ENCODE assay signal across 9 mouse cellular contexts in the genomic region with DNA sequence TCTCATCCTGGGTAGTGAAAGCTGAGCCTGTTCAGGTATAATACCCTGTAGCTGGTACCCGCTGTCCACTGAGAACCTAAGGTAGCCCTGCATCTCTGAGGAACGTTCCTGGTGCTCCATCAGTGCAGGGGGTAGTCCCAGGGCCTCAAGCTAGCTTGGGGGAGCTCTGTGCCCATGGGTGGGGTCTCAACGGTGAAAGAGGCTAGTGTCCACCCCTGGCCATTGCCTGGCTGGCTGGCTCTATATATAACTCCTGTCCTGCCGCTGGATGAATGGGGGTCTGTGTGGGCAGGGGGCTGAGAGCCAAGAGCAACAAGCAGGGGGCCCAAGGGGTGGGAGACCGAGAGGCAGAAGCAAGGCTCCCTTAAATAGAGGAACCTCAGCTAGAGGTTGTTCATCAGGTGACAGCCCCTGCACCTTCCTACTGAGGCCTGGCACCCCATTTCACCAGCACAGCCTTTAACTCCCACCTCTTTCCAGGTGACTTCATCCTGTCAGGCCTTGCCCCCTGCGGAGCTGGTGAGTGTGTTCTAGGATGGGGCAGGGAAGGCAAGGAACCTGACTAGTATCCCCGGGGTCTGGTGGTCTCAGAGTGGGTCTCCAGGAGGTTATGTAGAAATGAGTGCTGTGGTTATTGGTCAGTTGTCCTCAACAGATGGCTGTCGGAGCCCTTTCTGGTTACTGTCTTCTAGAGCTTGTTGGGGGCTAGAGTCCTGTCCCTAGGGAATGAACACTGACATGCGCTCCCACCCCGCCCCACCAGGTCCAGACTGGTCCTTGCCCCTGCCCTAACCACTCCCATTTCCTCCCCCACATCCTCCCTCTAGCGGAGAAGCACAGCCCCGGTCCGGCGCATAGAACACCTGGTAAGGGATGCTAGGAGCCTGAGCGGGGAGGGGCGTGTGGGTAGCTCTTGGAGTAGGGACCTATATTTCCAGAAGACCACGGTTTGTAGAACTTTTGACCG. TPM values are rescaled to one million over a fixed set of nuclear protein-coding genes. Genes with fewer than 3 reads are reported as not detected.
A peak's percentile ranks its signal among the peaks of the same experiment; 100 is the strongest.
DNase-seq lines count a peak whose midpoint lies in the region; ATAC-seq and TF ChIP-seq lines count a peak whose summit lies in the region.
"Had no signal": no experiment of that assay in that cellular context is flagged by ENCODE, and none has a peak within 500 bp of the region (broad histone marks: within the 10 kb centered on the region; RNA-seq: fewer than 3 reads in every experiment).

No protein-coding gene starts in this region.

- H3K4me1 ChIP-seq in embryonic fibroblast, embryonic 13.5 days (ENCODE audit: control insufficient read depth, insufficient read depth, low read length): peaks cover 24% of the 10 kb centered on the region
- H3K4me1 ChIP-seq in intestine, embryonic 15.5 days (replicated peaks): peaks cover 64% of the 10 kb centered on the region
- H3K4me1 ChIP-seq in lung, postnatal 0 days (ENCODE audit: insufficient read depth, low read depth, low read length): peaks cover 39% of the 10 kb centered on the region; the same call in 1 of the 2 replicates

- TF ChIP-seq EP300 in lung, postnatal 0 days (IDR thresholded peaks at IDR 0.05): no peak

- no peak for ATAC-seq in intestine, embryonic 15.5 days
- no peak for ATAC-seq in lung, postnatal 0 days

- 40% methylated on average over 18 of the region's 18 CpGs for WGBS in intestine, embryonic 15.5 days
- WGBS in lung, postnatal 0 days: 33% methylated on average over 18 of the region's 18 CpGs

- H3K36me3 ChIP-seq in intestine, embryonic 15.5 days: peaks cover 16% of the 10 kb centered on the region
- peaks cover 44% of the 10 kb centered on the region for H3K36me3 ChIP-seq in lung, postnatal 0 days (ENCODE audit: insufficient read depth, low read length)
- H3K36me3 ChIP-seq: G1E had no signal

- peak overlapping the region; percentile 65 for H3K4me2 ChIP-seq in intestine, embryonic 15.5 days (replicated peaks)
- H3K4me2 ChIP-seq in lung, postnatal 0 days (replicated peaks; ENCODE audit: low read depth, low read length): peak overlapping the region; percentile 87

- peak; percentile 45 for DNase-seq in cerebellum, adult 11-12 months
- DNase-seq in cerebellum, adult 8-10 months: no peak
- DNase-seq in CD4-positive, CD25-positive, alpha-beta regulatory T cell, adult 2 months (ENCODE audit: low read depth, low spot score): peak; percentile 69
- peak; percentile 64 for DNase-seq in lung, postnatal 0 days (ENCODE audit: low spot score)
- peak; percentile 52 for DNase-seq in yolk sac, embryonic 10.5 days (ENCODE audit: low spot score)
- no peak for DNase-seq in right cerebral cortex, postnatal 14 days

- H3K27me3 ChIP-seq in intestine, embryonic 15.5 days (replicated peaks): no peaks in the 10 kb centered on the region
- H3K27me3 ChIP-seq in lung, postnatal 0 days (replicated peaks; ENCODE audit: insufficient read depth, low read length): no peaks in the 10 kb centered on the region

- H3K4me3 ChIP-seq in embryonic fibroblast, embryonic 13.5 days (ENCODE audit: insufficient read depth, low read length): peak overlapping the region; percentile 11; the same call in 1 of the 2 replicates
- H3K4me3 ChIP-seq in intestine, embryonic 15.5 days (replicated peaks): 0 out of 2 replicates have a peak overlapping the region, but pooled peaks have one; percentile 33
- H3K4me3 ChIP-seq in lung, postnatal 0 days (ENCODE audit: low read depth, low read length): no peak overlapping the region

- TF ChIP-seq POLR2A in embryonic fibroblast, embryonic 13.5 days (IDR thresholded peaks at IDR 0.05; ENCODE audit: low read depth, low read length): no peak

- no peaks in the 10 kb centered on the region for H3K9me3 ChIP-seq in intestine, embryonic 15.5 days
- H3K9me3 ChIP-seq in lung, postnatal 0 days (ENCODE audit: low read length): no peaks in the 10 kb centered on the region
- H3K9me3 ChIP-seq: G1E had no signal

- TF ChIP-seq CTCF in embryonic fibroblast, embryonic 13.5 days (IDR thresholded peaks at IDR 0.05; ENCODE audit: borderline replicate concordance, insufficient read depth, low read length): no peak
- TF ChIP-seq CTCF in lung, postnatal 0 days (IDR thresholded peaks at IDR 0.05): peak; percentile 55

- no peak overlapping the region for H3K9ac ChIP-seq in intestine, embryonic 15.5 days
- H3K9ac ChIP-seq in lung, postnatal 0 days (replicated peaks; ENCODE audit: low read depth): no peak overlapping the region

- peak overlapping the region; percentile 27 for H3K27ac ChIP-seq in embryonic fibroblast, embryonic 13.5 days (ENCODE audit: insufficient read depth, low read length)
- H3K27ac ChIP-seq in intestine, embryonic 15.5 days: no peak overlapping the region
- 0 out of 2 replicates have a peak overlapping the region, but pooled peaks have one; percentile 38 for H3K27ac ChIP-seq in lung, postnatal 0 days (ENCODE audit: low read length)

RNA-seq across cellular contexts. Expression of gene Tns2, which starts 5.8 kb away (rescaled TPM):
- polyA plus RNA-seq in embryonic fibroblast, embryonic 13.5 days (2011; ENCODE audit: insufficient read length, low read depth, missing spikeins): 61.8 and 71.1 TPM in 2 replicates
- polyA plus RNA-seq in intestine, embryonic 15.5 days (2015; fragmentation: Nextera tagmentation; extraction: Ambion mirVana): 28.2 and 31.8 TPM in 2 replicates
- polyA plus RNA-seq in lung, postnatal 0 days (2015; fragmentation: Nextera tagmentation; extraction: Ambion mirVana): 48.7 and 51.6 TPM in 2 replicates

RNA-seq across cellular contexts. Expression of gene Spryd3, which starts 30.0 kb away (rescaled TPM):
- polyA plus RNA-seq in embryonic fibroblast, embryonic 13.5 days (2011; ENCODE audit: insufficient read length, low read depth, missing spikeins): 35.5 and 36.0 TPM in 2 replicates
- 20.7 and 24.3 TPM in 2 replicates for polyA plus RNA-seq in intestine, embryonic 15.5 days (2015; fragmentation: Nextera tagmentation; extraction: Ambion mirVana)
- polyA plus RNA-seq in lung, postnatal 0 days (2015; fragmentation: Nextera tagmentation; extraction: Ambion mirVana): 20.4 and 22.2 TPM in 2 replicates

RNA-seq across cellular contexts. Expression of gene Eif4b, which starts 32.5 kb away (rescaled TPM):
- 309 and 317 TPM in 2 replicates for polyA plus RNA-seq in embryonic fibroblast, embryonic 13.5 days (2011; ENCODE audit: insufficient read length, low read depth, missing spikeins)
- polyA plus RNA-seq in intestine, embryonic 15.5 days (2015; fragmentation: Nextera tagmentation; extraction: Ambion mirVana): 122 and 124 TPM in 2 replicates
- 54.0 and 61.8 TPM in 2 replicates for polyA plus RNA-seq in lung, postnatal 0 days (2015; fragmentation: Nextera tagmentation; extraction: Ambion mirVana)

RNA-seq across cellular contexts. Expression of gene Igfbp6, which starts 38.1 kb away (rescaled TPM):
- 43.0 and 55.0 TPM in 2 replicates for polyA plus RNA-seq in embryonic fibroblast, embryonic 13.5 days (2011; ENCODE audit: insufficient read length, low read depth, missing spikeins)
- polyA plus RNA-seq in intestine, embryonic 15.5 days (2015; fragmentation: Nextera tagmentation; extraction: Ambion mirVana): 10.9 and 12.7 TPM in 2 replicates
- polyA plus RNA-seq in lung, postnatal 0 days (2015; fragmentation: Nextera tagmentation; extraction: Ambion mirVana): 109 and 123 TPM in 2 replicates

RNA-seq across cellular contexts. Expression of gene Soat2, which starts 44.3 kb away (rescaled TPM):
- polyA plus RNA-seq in embryonic fibroblast, embryonic 13.5 days (2011; ENCODE audit: insufficient read length, low read depth, missing spikeins): 1.3 and 2.6 TPM in 2 replicates
- polyA plus RNA-seq in intestine, embryonic 15.5 days (2015; fragmentation: Nextera tagmentation; extraction: Ambion mirVana): 12.0 and 14.3 TPM in 2 replicates
- polyA plus RNA-seq in lung, postnatal 0 days (2015; fragmentation: Nextera tagmentation; extraction: Ambion mirVana): 0.08 and 0.16 TPM in 2 replicates

Comparison
In these comparisons a context has a peak if more than half of its experiments do, and no peak if none do; other contexts are left out.
1. DNase-seq: peak in cerebellum, adult 11-12 months (single experiment), CD4-positive, CD25-positive, alpha-beta regulatory T cell, adult 2 months (single experiment), lung, postnatal 0 days (single experiment) and yolk sac, embryonic 10.5 days (single experiment); none in cerebellum, adult 8-10 months (single experiment) and right cerebral cortex, postnatal 14 days (single experiment).